7 mouse cellular contexts compared by ENCODE assay signal in the genomic region with DNA sequence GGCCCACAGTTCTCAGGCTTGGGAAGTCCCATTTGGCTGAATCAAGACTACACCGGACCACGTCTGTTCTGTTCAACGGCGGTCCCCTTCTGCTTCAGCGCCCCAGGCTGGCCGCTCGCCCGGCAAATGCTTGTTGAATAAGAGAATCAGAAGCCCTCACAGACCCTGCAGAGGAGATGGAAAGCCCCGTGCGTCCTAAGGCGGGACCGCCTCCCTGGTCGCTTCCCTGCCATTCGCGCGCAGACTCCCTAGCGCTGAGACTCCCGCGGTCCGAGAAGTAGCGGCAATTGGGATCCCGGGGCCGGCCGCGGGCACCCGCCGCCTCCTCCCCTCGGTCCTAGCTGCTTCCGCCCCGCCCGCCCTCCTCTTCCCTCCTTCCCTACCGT. TPM values are rescaled to one million over a fixed set of nuclear protein-coding genes. Genes with fewer than 3 reads are reported as not detected.
DNase-seq lines count a peak whose midpoint lies in the region; ATAC-seq and TF ChIP-seq lines count a peak whose summit lies in the region.

TSS of gene Samd14 (plus strand) at position 251 of the 386 bp plus-strand sequence.

- peaks cover 2 to 10% of the 10 kb centered on the region in 2 experiments; a peak in 2 of 4 replicates for H3K4me1 ChIP-seq in ES-E14 (ENCODE audit: control insufficient read depth in 2 of 2, insufficient read depth in 2 of 2, low read length in 2 of 2, poor library complexity in 1 of 2)
- peaks cover 57% of the 10 kb centered on the region for H3K4me1 ChIP-seq in embryonic facial prominence, embryonic 12.5 days
- H3K4me1 ChIP-seq in heart, embryonic 12.5 days (replicated peaks), result peaks cover 57% of the 10 kb centered on the region
- H3K4me1 ChIP-seq in liver, embryonic 15.5 days (replicated peaks), result peaks cover 77% of the 10 kb centered on the region
- peaks cover 28% of the 10 kb centered on the region for H3K4me1 ChIP-seq in neural tube, embryonic 11.5 days (ENCODE audit: control insufficient read depth, insufficient read depth, low read length)

- H3K27me3 ChIP-seq in embryonic facial prominence, embryonic 12.5 days, result no peaks in the 10 kb centered on the region
- no peaks in the 10 kb centered on the region for H3K27me3 ChIP-seq in heart, embryonic 12.5 days (replicated peaks)
- H3K27me3 ChIP-seq in liver, embryonic 15.5 days, result peaks cover 21% of the 10 kb centered on the region
- no peaks in the 10 kb centered on the region for H3K27me3 ChIP-seq in neural tube, embryonic 11.5 days (ENCODE audit: control insufficient read depth, insufficient read depth, low read length)

- no peak for DNase-seq in ES-E14 (ENCODE audit: low read depth, low spot score)
- DNase-seq in adrenal gland, postnatal 25 days, result peak; percentile 60
- peak; percentile 78 for DNase-seq in kidney, postnatal 14 days
- peak; percentile 86 for DNase-seq in neural tube, embryonic 11.5 days (ENCODE audit: low spot score)

- H3K9me3 ChIP-seq in ES-E14 (ENCODE audit: control insufficient read depth, insufficient read depth, low read depth, low read length), result no peaks in the 10 kb centered on the region
- H3K9me3 ChIP-seq in embryonic facial prominence, embryonic 12.5 days, result no peaks in the 10 kb centered on the region
- H3K9me3 ChIP-seq in heart, embryonic 12.5 days (replicated peaks), result no peaks in the 10 kb centered on the region
- H3K9me3 ChIP-seq in liver, embryonic 15.5 days (replicated peaks), result no peaks in the 10 kb centered on the region
- no peaks in the 10 kb centered on the region for H3K9me3 ChIP-seq in neural tube, embryonic 11.5 days (ENCODE audit: control insufficient read depth, low read length)

- in situ Hi-C loops in ES-E14 (cut with MboI; ENCODE audit: low sequenced_read_pairs in 2 of 2, unreplicated experiment in 2 of 2), result no loop called here

- peak within 1 kb of the TSS; percentile 78 for H3K4me2 ChIP-seq in embryonic facial prominence, embryonic 12.5 days (replicated peaks)
- peak within 1 kb of the TSS; percentile 94 for H3K4me2 ChIP-seq in heart, embryonic 12.5 days
- H3K4me2 ChIP-seq in liver, embryonic 15.5 days, result peak within 1 kb of the TSS; percentile 89
- peak within 1 kb of the TSS; percentile 58 for H3K4me2 ChIP-seq in neural tube, embryonic 11.5 days (ENCODE audit: low read depth)

- H3K36me3 ChIP-seq in ES-E14 (ENCODE audit: control insufficient read depth, insufficient read depth, low read length, poor library complexity, severe bottlenecking), result peaks cover 6% of the 10 kb centered on the region; the same call in 1 of the 2 replicates
- H3K36me3 ChIP-seq in embryonic facial prominence, embryonic 12.5 days, result peaks cover 23% of the 10 kb centered on the region
- H3K36me3 ChIP-seq in heart, embryonic 12.5 days, result peaks cover 16% of the 10 kb centered on the region
- peaks cover 28% of the 10 kb centered on the region for H3K36me3 ChIP-seq in liver, embryonic 15.5 days (replicated peaks)
- peaks cover 3% of the 10 kb centered on the region; the same call in 1 of the 2 replicates for H3K36me3 ChIP-seq in neural tube, embryonic 11.5 days (ENCODE audit: control insufficient read depth, insufficient read depth, low read length)

- H3K9ac ChIP-seq in ES-E14 (ENCODE audit: insufficient read depth, low read depth, low read length, poor library complexity, severe bottlenecking), result peak within 1 kb of the TSS; percentile 47
- peak within 1 kb of the TSS; percentile 96 for H3K9ac ChIP-seq in embryonic facial prominence, embryonic 12.5 days
- peak within 1 kb of the TSS; percentile 87 for H3K9ac ChIP-seq in heart, embryonic 12.5 days
- peak within 1 kb of the TSS; percentile 95 for H3K9ac ChIP-seq in liver, embryonic 15.5 days
- peak within 1 kb of the TSS; percentile 84 for H3K9ac ChIP-seq in neural tube, embryonic 11.5 days (ENCODE audit: low read length)

- peak; percentile 53 for ATAC-seq in embryonic facial prominence, embryonic 12.5 days (ENCODE audit: insufficient number of reproducible peaks, insufficient read depth, low FRiP score, low TSS enrichment)
- peak; percentile 43 for ATAC-seq in heart, embryonic 12.5 days (ENCODE audit: insufficient number of reproducible peaks, low FRiP score)
- ATAC-seq in liver, embryonic 15.5 days (ENCODE audit: insufficient read depth), result peak; percentile 20
- peak; percentile 69 for ATAC-seq in neural tube, embryonic 11.5 days (ENCODE audit: insufficient read depth, low FRiP score, low TSS enrichment)

- under 1% methylated on average over 31 of the region's 32 CpGs for WGBS in embryonic facial prominence, embryonic 12.5 days
- whole genome bisulfite sequencing in heart, embryonic 12.5 days, result 0% methylated on average over 30 of the region's 32 CpGs
- WGBS in liver, embryonic 15.5 days (ENCODE audit: insufficient replicate concordance), result 0% methylated on average over 31 of the region's 32 CpGs
- WGBS in neural tube, embryonic 11.5 days, result under 1% methylated on average over 30 of the region's 32 CpGs

- peak within 1 kb of the TSS; percentile 61 to 64 for H3K4me3 ChIP-seq in ES-E14 (ENCODE audit: insufficient read depth in 1 of 2, low read depth in 1 of 2, low read length in 2 of 2, poor library complexity in 1 of 2, severe bottlenecking in 1 of 2)
- H3K4me3 ChIP-seq in embryonic facial prominence, embryonic 12.5 days, result peak within 1 kb of the TSS; percentile 72
- H3K4me3 ChIP-seq in heart, embryonic 12.5 days, result peak within 1 kb of the TSS; percentile 78
- peak within 1 kb of the TSS; percentile 78 for H3K4me3 ChIP-seq in liver, embryonic 15.5 days (replicated peaks)
- peak within 1 kb of the TSS; percentile 59 for H3K4me3 ChIP-seq in neural tube, embryonic 11.5 days (ENCODE audit: low read depth, low read length)

- no peak within 1 kb of the TSS for H3K27ac ChIP-seq in ES-E14 (ENCODE audit: insufficient read depth, low read depth, low read length, poor library complexity, severe bottlenecking)
- peak within 1 kb of the TSS; percentile 96 for H3K27ac ChIP-seq in embryonic facial prominence, embryonic 12.5 days
- H3K27ac ChIP-seq in heart, embryonic 12.5 days (ENCODE audit: poor library complexity, severe bottlenecking), result peak within 1 kb of the TSS; percentile 83
- H3K27ac ChIP-seq in liver, embryonic 15.5 days (replicated peaks), result peak within 1 kb of the TSS; percentile 100
- H3K27ac ChIP-seq in neural tube, embryonic 11.5 days (ENCODE audit: low read depth, low read length), result peak within 1 kb of the TSS; percentile 92

TF ChIP-seq in ES-E14, 5 proteins besides CTCF, POLR2A, EP300 and RAD21:
- TF ChIP-seq HCFC1 (IDR thresholded peaks at IDR 0.05; ENCODE audit: borderline replicate concordance, insufficient read depth, low read length) (no peak), ZC3H11A (IDR thresholded peaks at IDR 0.05; ENCODE audit: borderline replicate concordance, low read depth, low read length) (no peak), MAFK (IDR thresholded peaks at IDR 0.05; ENCODE audit: insufficient read depth, low read depth, low read length) (no peak), CHD2 (IDR thresholded peaks at IDR 0.05; ENCODE audit: low read depth, low read length) (no peak), ZNF384 (IDR thresholded peaks at IDR 0.05; ENCODE audit: low read depth, low read length) (no peak)
TF ChIP-seq in ES-E14: peak in this region for 0.

RNA-seq across cellular contexts. Expression of gene Samd14, which starts in this region (rescaled TPM):
- total RNA-seq in ES-E14 (2012; rRNA removed), result 0.53 and 0.89 TPM in 2 replicates
- 3.0 and 4.4 TPM in 2 replicates for total RNA-seq in adrenal gland, postnatal 25 days (2021)
- 50.3 and 50.9 TPM in 2 replicates for polyA plus RNA-seq in embryonic facial prominence, embryonic 12.5 days (2016; fragmentation: Nextera tagmentation; extraction: Ambion mirVana)
- 14.8 and 16.5 TPM in 2 replicates for polyA plus RNA-seq in heart, embryonic 12.5 days (2016; fragmentation: Nextera tagmentation; extraction: Ambion mirVana)
- 33.9 and 39.2 TPM in 2 replicates for polyA plus RNA-seq in liver, embryonic 15.5 days (2015; fragmentation: Nextera tagmentation; extraction: Ambion mirVana)
- 53.1 and 56.2 TPM in 2 replicates for polyA plus RNA-seq in neural tube, embryonic 11.5 days (2014; fragmentation: Nextera tagmentation; extraction: Ambion mirVana)
